Mouse (Mus musculus) CH12.LX (cell line): ENCODE data around the gene Wfdc6b. TPM values are rescaled to one million over a fixed set of nuclear protein-coding genes. Genes with fewer than 3 reads are reported as not detected.
"Not testable (repeated sequence)": the region's sequence is repeated elsewhere in the genome, so short reads cannot be mapped to it uniquely, and the experiment has no call there.

Source experiments
- DNase-seq: peaks from one replicate; pipeline ENCODE4 v3.0.0-alpha.2; 2013; ENCODE audit errors: extremely low read depth
- H3K27ac ChIP-seq: 2 replicates; pipeline ENCODE4 v1.5.1; 2012; ENCODE audit warnings: low read depth, mild to moderate bottlenecking, control low read depth, moderate library complexity; ENCODE audit not compliant: insufficient read depth
- H3K27me3 ChIP-seq: replicated peaks from 2 replicates; pipeline ENCODE3; 2012; ENCODE audit warnings: inconsistent platforms
- H3K36me3 ChIP-seq, 2 experiments: replicated peaks in 1 of 2; 2 replicates each; pipeline versions ENCODE3 to v1.6.1; 2012; ENCODE audit warnings: inconsistent platforms in 1 of 2, low read length in 1 of 2, mild to moderate bottlenecking in 1 of 2, mixed read lengths in 1 of 2, moderate library complexity in 1 of 2; ENCODE audit not compliant: control insufficient read depth in 1 of 2, insufficient read depth in 1 of 2
- H3K4me1 ChIP-seq, 2 experiments: 2 replicates each; pipeline ENCODE4 v1.6.1; 2012; ENCODE audit warnings: inconsistent platforms in 1 of 2, moderate library complexity in 1 of 2; ENCODE audit not compliant: insufficient read depth in 2 of 2, control insufficient read depth in 1 of 2
- H3K4me2 ChIP-seq: 2 replicates; pipeline ENCODE4 v1.6.1; 2012; ENCODE audit warnings: low read depth, mild to moderate bottlenecking, control low read depth; ENCODE audit not compliant: poor library complexity, insufficient read depth, severe bottlenecking
- H3K4me3 ChIP-seq, 3 experiments: fragments of 150-350 bp in 1 of 3; sonication (generic) in 1 of 3; replicated peaks in 1 of 3; 2 replicates each; pipeline versions ENCODE3 to v1.5.1; 2011 to 2012; ENCODE audit warnings: low read depth in 2 of 3, low read length in 2 of 3, mild to moderate bottlenecking in 2 of 3, moderate library complexity in 2 of 3, control low read depth in 1 of 3, improper control_type of control experiment in 1 of 3, inconsistent platforms in 1 of 3, mixed read lengths in 1 of 3; ENCODE audit not compliant: poor library complexity in 1 of 3
- H3K79me2 ChIP-seq: replicated peaks from 2 replicates; pipeline ENCODE4 v1.6.1; 2012; ENCODE audit warnings: mild to moderate bottlenecking, moderate library complexity; ENCODE audit not compliant: control insufficient read depth, poor library complexity, insufficient read depth, severe bottlenecking; ENCODE audit errors: extremely low read depth
- H3K9ac ChIP-seq: 2 replicates; pipeline ENCODE4 v1.6.1; 2012; ENCODE audit warnings: low read depth, mild to moderate bottlenecking, control low read depth, moderate library complexity; ENCODE audit not compliant: insufficient read depth
- H3K9me3 ChIP-seq: replicated peaks from 2 replicates; pipeline ENCODE3; 2012; ENCODE audit warnings: low read length, inconsistent platforms, mixed read lengths
- CHD1 ChIP-seq: IDR thresholded peaks from 2 replicates; pipeline ENCODE4 v1.6.1; 2012; ENCODE audit warnings: low read depth, low read length, improper control_type of control experiment, inconsistent platforms
- CTCF ChIP-seq, 2 experiments: IDR thresholded peaks in 1 of 2; conservative IDR thresholded peaks in 1 of 2; 2 replicates each; pipeline ENCODE4 v1.5.1; 2011 to 2012; ENCODE audit warnings: low read depth in 2 of 2, low read length in 2 of 2, improper control_type of control experiment in 1 of 2, inconsistent platforms in 1 of 2, mild to moderate bottlenecking in 1 of 2, moderate library complexity in 1 of 2
- ETS1 ChIP-seq: conservative IDR thresholded peaks from 2 replicates; pipeline ENCODE4 v1.6.1; 2012; ENCODE audit warnings: low read depth, mild to moderate bottlenecking, inconsistent platforms, low read length, improper control_type of control experiment, moderate library complexity
- JUND ChIP-seq: conservative IDR thresholded peaks from 2 replicates; pipeline ENCODE4 v1.6.1; 2011; ENCODE audit warnings: low read depth, low read length, improper control_type of control experiment
- KAT2A ChIP-seq: IDR thresholded peaks from 2 replicates; pipeline ENCODE4 v1.6.1; 2012; ENCODE audit warnings: low read length, improper control_type of control experiment, inconsistent platforms; ENCODE audit not compliant: insufficient replicate concordance
- MAX ChIP-seq: IDR thresholded peaks from 2 replicates; pipeline ENCODE4 v1.6.1; 2011; ENCODE audit warnings: low read length, improper control_type of control experiment
- MAZ ChIP-seq: IDR thresholded peaks from 2 replicates; pipeline ENCODE4 v1.6.1; 2012; ENCODE audit warnings: low read depth, mild to moderate bottlenecking, inconsistent platforms, low read length, improper control_type of control experiment, moderate library complexity
- MEF2A ChIP-seq: IDR thresholded peaks from 2 replicates; pipeline ENCODE4 v1.6.1; 2014; ENCODE audit warnings: low read depth, mild to moderate bottlenecking, inconsistent platforms, low read length, improper control_type of control experiment, borderline replicate concordance
- PAX5 ChIP-seq: IDR thresholded peaks from 2 replicates; pipeline ENCODE4 v1.6.1; 2012; ENCODE audit warnings: low read length, inconsistent platforms, mixed read lengths
- POLR2A ChIP-seq: IDR thresholded peaks from 2 replicates; pipeline ENCODE4 v1.6.1; 2011; ENCODE audit warnings: low read depth, mild to moderate bottlenecking, improper control_type of control experiment, low read length
- RAD21 ChIP-seq: IDR thresholded peaks from 2 replicates; pipeline ENCODE4 v1.6.1; 2011; ENCODE audit warnings: low read depth, mild to moderate bottlenecking, low read length, improper control_type of control experiment, moderate library complexity
- RCOR1 ChIP-seq: conservative IDR thresholded peaks from 2 replicates; pipeline ENCODE4 v1.6.1; 2012; ENCODE audit warnings: low read depth, mild to moderate bottlenecking, inconsistent platforms, low read length, improper control_type of control experiment
- SMC3 ChIP-seq: IDR thresholded peaks from 2 replicates; pipeline ENCODE4 v1.6.1; 2011; ENCODE audit warnings: low read depth, low read length, improper control_type of control experiment
- TBP ChIP-seq: conservative IDR thresholded peaks from 2 replicates; pipeline ENCODE4 v1.6.1; 2011; ENCODE audit warnings: low read depth, low read length, improper control_type of control experiment
- TCF12 ChIP-seq: IDR thresholded peaks from 2 replicates; pipeline ENCODE4 v1.6.1; 2014; ENCODE audit warnings: low read depth, mild to moderate bottlenecking, inconsistent platforms, low read length, improper control_type of control experiment
- ZKSCAN1 ChIP-seq: IDR thresholded peaks from 2 replicates; pipeline ENCODE4 v1.6.1; 2012; ENCODE audit warnings: low read depth, inconsistent platforms, low read length, improper control_type of control experiment, borderline replicate concordance
- ZNF384 ChIP-seq: IDR thresholded peaks from 2 replicates; pipeline ENCODE4 v1.6.1; 2012; ENCODE audit warnings: low read depth, low read length, improper control_type of control experiment, inconsistent platforms
- dilution Hi-C: fragments of 300-500 bp; cut with MboI; formaldehyde crosslinking; loops from 2 replicates; pipeline ENCODE4 v1.14.3; 2020; ENCODE audit warnings: low sequenced_read_pairs; ENCODE audit not compliant: extremely low pct_unique_long_range_greater_than_20kb, extremely low pct_ligation_motif_present
- in situ Hi-C: fragments of 300-500 bp; cut with MboI; formaldehyde crosslinking; loops from 3 replicates; pipeline ENCODE4 v1.14.3; 2019; ENCODE audit warnings: low sequenced_read_pairs, low pct_ligation_motif_present, low pct_unique_long_range_greater_than_20kb, mixed read lengths
- polyA plus RNA-seq: library from polyadenylated mRNA; unstranded; fragments of >175 nt; gene quantifications from 2 replicates; pipeline ENCODE4 v1.2.1, GENCODE M21; 2012; ENCODE audit warnings: low read depth; ENCODE audit not compliant: insufficient read length
- total RNA-seq, 2 experiments: library from RNA; depleted of rRNA; stranded (reverse); fragments of 300-350 nt in 1 of 2; fragments of >200 nt in 1 of 2; gene quantifications; 2 replicates each; pipeline ENCODE4 v1.2.3; 2012 to 2014

Wfdc6b gene
- total and polyA plus RNA-seq, 3 experiments: not detected

DNA sequence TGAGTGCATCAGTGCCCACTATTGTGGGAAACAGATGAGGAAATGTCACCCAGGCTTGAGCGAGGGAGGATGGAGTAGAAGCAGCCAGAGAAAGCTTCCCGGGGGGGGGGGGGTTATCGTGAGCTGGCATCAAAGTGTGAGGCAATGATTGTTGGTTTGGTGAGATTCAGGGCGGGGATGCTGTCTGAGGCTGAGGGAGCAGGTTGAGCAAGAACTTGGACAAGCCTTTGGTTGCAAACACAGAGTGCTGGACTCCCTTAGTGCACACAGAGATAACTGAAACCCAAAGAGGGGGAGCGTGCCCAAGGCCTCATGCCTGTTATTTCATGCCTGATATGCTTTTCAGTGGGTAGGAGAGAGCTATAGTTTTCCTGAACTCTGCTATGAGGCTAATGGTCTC is 45.9 kb upstream of the Wfdc6b start:
- H3K27ac ChIP-seq: no peak overlapping the region
- H3K36me3 ChIP-seq: no peaks in the 10 kb centered on the region
- no peak overlapping the region for H3K4me3 ChIP-seq
- no peak overlapping the region for H3K4me2 ChIP-seq
- H3K9ac ChIP-seq: no peak overlapping the region
- no peak for DNase-seq
- in situ Hi-C loops (no loop called here), dilution Hi-C loops (no loop called here)
- peaks cover 91% of the 10 kb centered on the region for H3K27me3 ChIP-seq
- no peaks in the 10 kb centered on the region for H3K4me1 ChIP-seq
- peaks cover 14% of the 10 kb centered on the region for H3K9me3 ChIP-seq
- no peaks in the 10 kb centered on the region for H3K79me2 ChIP-seq
- TF ChIP-seq PAX5 (no peak), RCOR1 (no peak), CTCF (conservative IDR thresholded peaks at IDR 0.05 in 1 of 2, IDR thresholded peaks at IDR 0.05 in 1 of 2; ENCODE audit: low read depth in 2 of 2, low read length in 2 of 2) (no peak), MAZ (no peak), CHD1 (no peak), KAT2A (no peak), ETS1 (no peak), MAX (no peak), TBP (no peak), ZNF384 (no peak), ZKSCAN1 (no peak), SMC3 (no peak), JUND (no peak), MEF2A (no peak), TCF12 (no peak), RAD21 (no peak), POLR2A (no peak)

DNA sequence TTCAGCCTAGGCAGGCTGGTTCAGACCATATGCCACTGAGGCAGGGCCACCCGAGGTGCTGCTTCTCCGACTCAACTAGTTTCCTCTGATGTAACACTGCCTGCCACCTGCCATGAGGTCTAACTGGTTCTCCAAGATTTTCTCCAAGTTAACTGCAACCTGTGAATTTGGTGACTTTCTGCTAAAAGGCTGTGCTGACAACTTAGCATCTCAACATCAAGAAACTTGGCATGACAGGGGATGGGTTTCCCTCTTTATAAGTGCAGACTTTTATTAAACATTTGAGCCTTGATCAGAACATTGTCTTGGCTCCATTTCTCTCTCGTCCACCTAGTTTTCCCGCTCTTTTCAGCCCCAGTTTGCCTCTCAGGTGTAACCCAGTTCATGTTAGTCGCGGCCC is 40.0 kb upstream of the Wfdc6b start, which contains the start of gene Spint3:
Gene Spint3 (minus strand): TSS at position 101 of the 400 bp plus-strand sequence.
- in situ Hi-C loops, dilution Hi-C loops, H3K79me2 ChIP-seq: not testable (repeated sequence)

DNA sequence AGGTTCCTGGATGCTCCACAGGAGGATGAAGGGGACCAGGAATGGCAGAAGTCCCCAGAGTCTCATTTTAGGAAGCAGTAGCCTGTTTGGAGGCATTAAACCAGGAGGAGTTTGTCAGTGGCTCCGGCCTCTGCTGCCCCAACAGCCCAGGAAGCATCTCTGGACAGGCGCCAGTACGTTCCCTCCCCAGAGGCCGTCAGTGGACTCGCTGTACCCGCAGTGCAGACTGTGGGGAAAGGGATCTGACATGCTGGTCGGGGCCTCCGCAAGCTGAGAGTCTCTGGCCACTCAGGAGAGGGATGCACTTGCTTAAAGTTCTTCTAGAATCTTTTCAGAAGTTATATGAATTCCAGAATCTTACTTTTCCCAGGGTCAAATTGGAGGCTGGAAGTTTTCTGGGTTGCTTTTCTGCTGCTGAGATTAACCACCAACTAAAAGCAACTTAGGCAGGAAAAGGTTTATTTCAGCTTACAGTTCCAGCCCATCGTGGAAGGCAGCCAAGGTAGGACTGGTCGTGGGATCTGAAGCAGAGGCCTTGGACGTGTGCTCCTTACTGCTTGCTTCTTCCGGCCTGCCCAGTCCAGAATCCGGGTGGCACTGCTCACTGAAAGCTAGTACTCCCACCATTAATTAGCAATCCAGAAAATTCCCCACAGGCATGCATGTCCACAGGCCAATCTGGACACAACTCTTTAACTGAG is 28.1 kb upstream of the Wfdc6b start, which contains the start of gene Wfdc6a:
Gene Wfdc6a (minus strand): TSS at position 423 of the 701 bp plus-strand sequence.
- H3K27ac ChIP-seq, H3K36me3 ChIP-seq, dilution Hi-C loops, H3K4me2 ChIP-seq, H3K4me3 ChIP-seq, in situ Hi-C loops, H3K4me1 ChIP-seq, H3K79me2 ChIP-seq, DNase-seq, H3K9me3 ChIP-seq, H3K9ac ChIP-seq: not testable (repeated sequence)
- H3K27me3 ChIP-seq: peaks cover 81% of the 10 kb centered on the region

More for the DNA sequence above, 40.0 kb upstream of the Wfdc6b start, which contains the start of gene Spint3:
- H3K27me3 ChIP-seq: peaks cover 80% of the 10 kb centered on the region
- not testable (repeated sequence) for DNase-seq, H3K9ac ChIP-seq, H3K9me3 ChIP-seq, H3K4me1 ChIP-seq, H3K4me2 ChIP-seq, H3K27ac ChIP-seq, H3K36me3 ChIP-seq, H3K4me3 ChIP-seq
